Mouse (Mus musculus) midbrain, postnatal 0 days (tissue): ENCODE measurements around the gene Zfp446. TPM values are rescaled to one million over a fixed set of nuclear protein-coding genes. Genes with fewer than 3 reads are reported as not detected.

ENCODE experiments used
- ATAC-seq: fragments of 200-750 bp; cut with Nextera tagmentation; 2 replicates; pipeline ENCODE4 v1.8.0; 2017; ENCODE audit warnings: moderate number of reproducible peaks, mild to moderate bottlenecking, moderate TSS enrichment, moderate library complexity; ENCODE audit not compliant: low FRiP score
- DNase-seq: peaks from one replicate; pipeline ENCODE4 v3.0.0-alpha.2; 2015; ENCODE audit warnings: low spot score
- H3K27ac ChIP-seq: fragments of 300-500 bp; sonication (generic); 2 replicates; pipeline ENCODE4 v1.5.1; 2014; ENCODE audit warnings: low read depth, mild to moderate bottlenecking, low read length, mixed read lengths
- H3K27me3 ChIP-seq: fragments of 300-500 bp; sonication (generic); 2 replicates; pipeline ENCODE4 v1.6.1; 2014; ENCODE audit warnings: low read length, control low read depth, mixed read lengths; ENCODE audit not compliant: insufficient read depth
- H3K36me3 ChIP-seq: fragments of 300-500 bp; sonication (generic); 2 replicates; pipeline ENCODE4 v1.6.1; 2014; ENCODE audit warnings: low read length, control low read depth, mixed read lengths; ENCODE audit not compliant: insufficient read depth
- H3K4me1 ChIP-seq: fragments of 300-500 bp; sonication (generic); 2 replicates; pipeline ENCODE4 v1.6.1; 2014; ENCODE audit warnings: mild to moderate bottlenecking, control low read depth, antibody characterized with exemption, low read length, mixed read lengths; ENCODE audit not compliant: insufficient read depth
- H3K4me2 ChIP-seq: fragments of 300-500 bp; sonication (generic); 2 replicates; pipeline ENCODE4 v1.6.1; 2014; ENCODE audit warnings: low read depth, mild to moderate bottlenecking, low read length, mixed read lengths; ENCODE audit not compliant: poor library complexity, severe bottlenecking
- H3K4me3 ChIP-seq: fragments of 300-500 bp; sonication (generic); 2 replicates; pipeline ENCODE4 v1.5.1; 2014; ENCODE audit warnings: low read depth, mild to moderate bottlenecking, low read length, moderate library complexity
- H3K9ac ChIP-seq: fragments of 300-500 bp; sonication (generic); replicated peaks from 2 replicates; pipeline ENCODE4 v1.6.1; 2014; ENCODE audit warnings: mild to moderate bottlenecking, low read length, moderate library complexity, mixed read lengths; ENCODE audit not compliant: poor library complexity, severe bottlenecking
- H3K9me3 ChIP-seq: fragments of 300-500 bp; sonication (generic); 2 replicates; pipeline ENCODE4 v1.6.1; 2016; ENCODE audit warnings: low read length, control low read depth
- CTCF ChIP-seq: IDR thresholded peaks from 2 replicates; pipeline ENCODE4 v1.5.1; 2016; ENCODE audit warnings: antibody characterized with exemption, mild to moderate bottlenecking
- WGBS: fragments of 180-500 bp; shearing (Covaris S2); extraction: QIAGEN DNeasy Blood & Tissue Kit; methylation state at CpG from one replicate; pipeline ENCODE4 v1.1.7; 2014; 5-methylcytosine and 5-hydroxymethylcytosine counted together
- polyA plus RNA-seq: library from polyadenylated mRNA; unstranded; fragments of >200 nt; fragmentation: Nextera tagmentation; extraction: Ambion mirVana; gene quantifications from 2 replicates; pipeline ENCODE4 v1.2.1, GENCODE M21; 2015
- total RNA-seq: library from RNA; depleted of rRNA; stranded (reverse); fragments of >200 nt; gene quantifications from 2 replicates; pipeline ENCODE4 v1.2.3, GENCODE M21; 2014

Zfp446 gene
- total and polyA plus RNA-seq, 2 experiments from 2014 or later: 8.9 to 11.9 TPM

GRCm38 (mm10) chr7:13003380-13003779 lies 25.7 kb downstream of the Zfp446 start:
- no peaks in the 10 kb centered on the region for H3K27me3 ChIP-seq
- no peak overlapping the region for H3K4me3 ChIP-seq
- no peak for DNase-seq
- no peak overlapping the region for H3K4me2 ChIP-seq
- H3K36me3 ChIP-seq: peaks cover 27% of the 10 kb centered on the region
- no peak overlapping the region for H3K27ac ChIP-seq
- TF ChIP-seq CTCF: peak; percentile 13; the same call in 1 of the 2 replicates
- WGBS: 80% methylated on average over 5 of the region's 5 CpGs
- no peaks in the 10 kb centered on the region for H3K4me1 ChIP-seq
- ATAC-seq: no peak
- H3K9me3 ChIP-seq: no peaks in the 10 kb centered on the region
- no peak overlapping the region for H3K9ac ChIP-seq

DNA sequence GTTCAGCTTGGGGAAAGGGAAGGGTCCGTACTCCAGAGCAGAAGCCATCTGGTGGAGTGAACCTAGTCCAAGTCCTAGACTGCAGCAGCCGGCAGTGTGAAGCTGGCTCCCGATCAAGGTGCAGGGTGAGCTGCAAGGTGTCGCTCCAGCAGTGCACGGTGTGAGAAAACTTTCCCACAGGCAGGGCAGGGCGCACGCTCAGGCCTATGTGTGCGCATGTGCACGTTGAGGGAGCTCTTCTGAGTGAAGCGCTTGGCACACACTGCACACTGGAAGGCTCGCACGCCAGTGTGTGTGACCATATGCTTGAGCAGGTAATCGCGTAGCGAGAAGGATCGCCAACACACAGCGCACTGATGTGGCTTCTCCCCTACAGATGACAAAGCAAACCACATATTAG lies 28.4 kb downstream of the Zfp446 start:
- H3K4me3 ChIP-seq: no peak overlapping the region
- DNase-seq (no peak), ATAC-seq (no peak)
- no peak overlapping the region for H3K4me2 ChIP-seq
- H3K9ac ChIP-seq: no peak overlapping the region
- H3K36me3 ChIP-seq: peaks cover 27% of the 10 kb centered on the region
- 89% methylated on average over 17 of the region's 17 CpGs for WGBS
- H3K9me3 ChIP-seq: no peaks in the 10 kb centered on the region
- 0 out of 2 replicates have a peak, but pooled peaks cover 4% of the 10 kb centered on the region for H3K4me1 ChIP-seq
- no peak for TF ChIP-seq CTCF
- no peak overlapping the region for H3K27ac ChIP-seq
- H3K27me3 ChIP-seq: no peaks in the 10 kb centered on the region

DNA sequence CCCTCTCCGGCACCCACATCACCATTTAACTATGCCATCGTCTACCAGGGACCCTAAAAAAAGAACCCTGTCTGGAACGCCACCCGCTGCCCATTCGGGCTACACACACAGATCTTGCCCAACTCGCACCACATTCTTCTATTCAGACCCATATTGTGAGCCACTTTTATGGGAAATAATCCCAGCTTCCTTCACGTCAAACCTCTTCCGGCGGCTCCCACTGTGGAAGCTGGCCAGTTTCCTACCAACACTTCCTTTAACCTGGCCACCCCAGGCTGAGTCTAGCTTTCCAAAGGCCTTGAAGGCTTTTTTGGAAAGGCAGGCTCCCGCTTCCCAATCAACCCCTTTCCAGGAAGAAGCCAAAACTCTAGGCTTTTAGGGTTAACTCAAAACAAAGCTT lies 28.9 kb downstream of the Zfp446 start:
- no peak for DNase-seq
- H3K9ac ChIP-seq: no peak overlapping the region
- no peak overlapping the region for H3K4me2 ChIP-seq
- no peak for ATAC-seq
- H3K36me3 ChIP-seq: peaks cover 27% of the 10 kb centered on the region
- 87% methylated on average over 10 of the region's 10 CpGs for WGBS
- no peaks in the 10 kb centered on the region for H3K9me3 ChIP-seq
- no peak overlapping the region for H3K27ac ChIP-seq
- H3K27me3 ChIP-seq: no peaks in the 10 kb centered on the region
- no peak for TF ChIP-seq CTCF
- H3K4me3 ChIP-seq: no peak overlapping the region
- 0 out of 2 replicates have a peak, but pooled peaks cover 4% of the 10 kb centered on the region for H3K4me1 ChIP-seq

- TF ChIP-seq CTCF: no peak
- Histone ChIP-seq H3K27ac (no peak overlapping the region), H3K36me3 (peaks cover 27% of the 10 kb centered on the region), H3K4me2 (no peak overlapping the region), H3K27me3 (no peaks in the 10 kb centered on the region), H3K9me3 (no peaks in the 10 kb centered on the region), H3K4me1 (0 out of 2 replicates have a peak, but pooled peaks cover 4% of the 10 kb centered on the region), H3K4me3 (peak overlapping the region; percentile 6; the same call in 1 of the 2 replicates), H3K9ac (0 out of 2 replicates have a peak overlapping the region, but pooled peaks have one; percentile 13)
- ATAC-seq (no peak), DNase-seq (no peak)
- WGBS: 52% methylated on average over 55 of the region's 57 CpGs
These were observed 29.9 kb downstream of the Zfp446 start for GRCm38 (mm10) chr7:13007341-13008092.

DNA sequence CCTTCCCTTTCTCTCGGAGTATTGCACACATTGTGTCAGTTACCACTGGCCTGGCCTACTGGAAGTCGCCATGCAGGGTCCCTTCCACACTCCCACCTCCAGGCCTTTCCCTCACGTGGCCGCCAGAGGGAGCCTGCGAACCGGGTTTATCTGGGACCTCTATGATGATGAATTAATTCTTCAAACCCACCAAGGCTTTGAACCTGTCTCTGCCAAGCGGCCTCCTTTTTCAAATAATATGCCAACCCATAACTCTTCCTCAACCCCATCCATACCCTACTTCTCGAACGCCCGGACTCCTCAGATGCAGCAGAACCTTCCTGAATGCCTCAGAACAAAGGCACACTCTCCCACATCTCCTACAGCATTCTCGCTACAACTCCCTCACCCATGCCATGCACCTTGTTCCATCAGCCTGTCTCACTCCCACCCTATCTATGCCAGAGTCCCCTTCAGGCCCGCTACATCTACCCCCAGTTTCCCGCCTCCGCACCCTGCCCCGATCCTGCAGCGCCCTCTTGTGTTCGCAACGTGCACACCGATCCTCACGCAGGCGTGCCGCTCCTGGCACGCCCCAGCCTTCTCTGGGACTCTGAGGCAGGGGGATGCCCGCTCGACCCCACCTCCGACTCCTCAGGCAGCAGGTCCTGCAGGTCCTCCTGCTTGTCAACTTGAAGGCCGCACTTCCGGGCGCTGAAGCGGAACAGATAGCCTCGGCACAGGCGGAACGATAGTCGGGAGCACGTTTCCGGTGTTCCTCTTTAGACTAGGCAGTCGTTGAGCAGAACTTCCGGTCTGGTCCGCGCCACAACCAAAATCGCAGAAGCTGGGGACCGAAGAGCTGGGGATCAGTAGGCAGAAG lies 31.7 kb downstream of the Zfp446 start:
- DNase-seq (peak; percentile 98), ATAC-seq (peak; percentile 89)
- Histone ChIP-seq H3K4me1 (0 out of 2 replicates have a peak, but pooled peaks cover 4% of the 10 kb centered on the region), H3K4me3 (peak overlapping the region; percentile 71), H3K9me3 (no peaks in the 10 kb centered on the region), H3K9ac (peak overlapping the region; percentile 89), H3K27me3 (0 out of 2 replicates have a peak, but pooled peaks cover 4% of the 10 kb centered on the region), H3K36me3 (peaks cover 27% of the 10 kb centered on the region), H3K4me2 (peak overlapping the region; percentile 66), H3K27ac (peak overlapping the region; percentile 91)
- WGBS: 1% methylated on average over 42 of the region's 42 CpGs
- peak; percentile 84 for TF ChIP-seq CTCF
